Mouse (Mus musculus) kidney, adult 2 months (tissue): Measurements from ENCODE around the gene Chaf1a. TPM values are rescaled to one million over a fixed set of nuclear protein-coding genes. Genes with fewer than 3 reads are reported as not detected.

Source experiments
- DNase-seq: peaks from one replicate; pipeline ENCODE4 v3.0.0; 2021
- H3K27ac ChIP-seq: fragments of 200-500 bp; 2 replicates; pipeline ENCODE4 v1.5.1; 2012; ENCODE audit warnings: low read depth, low read length, control low read depth, inconsistent platforms; ENCODE audit not compliant: insufficient read depth
- H3K27me3 ChIP-seq: fragments of 200-500 bp; replicated peaks from 2 replicates; pipeline ENCODE4 v1.6.1; 2012; ENCODE audit warnings: mild to moderate bottlenecking, moderate library complexity, low read length, inconsistent platforms; ENCODE audit not compliant: control insufficient read depth, insufficient read depth
- H3K36me3 ChIP-seq: fragments of 200-500 bp; 2 replicates; pipeline ENCODE4 v1.6.1; 2012; ENCODE audit warnings: mild to moderate bottlenecking, moderate library complexity, low read length, inconsistent platforms; ENCODE audit not compliant: control insufficient read depth, insufficient read depth
- H3K4me1 ChIP-seq: fragments of 200-500 bp; 2 replicates; pipeline ENCODE4 v1.6.1; 2011; ENCODE audit warnings: low read length; ENCODE audit not compliant: control insufficient read depth, insufficient read depth
- H3K4me3 ChIP-seq: fragments of 200-500 bp; 2 replicates; pipeline ENCODE4 v1.5.1; 2011; ENCODE audit warnings: mild to moderate bottlenecking, low read depth, low read length, control low read depth; ENCODE audit not compliant: insufficient read depth
- CTCF ChIP-seq: fragments of 200-500 bp; conservative IDR thresholded peaks from 2 replicates; pipeline ENCODE4 v1.5.1; 2011; ENCODE audit warnings: low read depth, mild to moderate bottlenecking, control low read depth, low read length, moderate library complexity, mixed read lengths; ENCODE audit not compliant: insufficient read depth, insufficient read length
- POLR2A ChIP-seq: fragments of 200-500 bp; IDR thresholded peaks from one replicate; pipeline ENCODE4 v1.6.1; 2011; ENCODE audit warnings: low read depth, low read length, control low read depth
- WGBS: fragments of 180-500 bp; shearing (Covaris S2); methylation state at CpG from one replicate; pipeline ENCODE4 v1.1.7; 2018; 5-methylcytosine and 5-hydroxymethylcytosine counted together
- polyA plus RNA-seq: library from polyadenylated mRNA; depleted of rRNA; stranded (reverse); fragments of >200 nt; gene quantifications from 2 replicates; pipeline ENCODE4 v1.2.3, GENCODE M21; 2012

The Chaf1a gene
- polyA plus RNA-seq, 1 experiment = 1.2 TPM

- TF ChIP-seq CTCF (no peak), POLR2A (peak; percentile 76)
- peak; percentile 100 for DNase-seq
- WGBS = under 1% methylated on average over 61 of the region's 61 CpGs
- H3K27me3 ChIP-seq = no peaks in the 10 kb centered on the region
- H3K36me3 ChIP-seq = no peaks in the 10 kb centered on the region
- peak within 1 kb of the TSS; percentile 65 for H3K27ac ChIP-seq
- H3K4me3 ChIP-seq = peak within 1 kb of the TSS; percentile 96
- H3K4me1 ChIP-seq = peaks cover 18% of the 10 kb centered on the region
These were observed 38.9 kb downstream of the Chaf1a start, which contains the start of gene Hdgfl2 for GRCm38 (mm10) chr17:56078880-56079795. Gene Hdgfl2 (plus strand): TSS chr17:56079634.

- TF ChIP-seq POLR2A = no peak
- TF ChIP-seq CTCF = no peak
- no peaks in the 10 kb centered on the region for H3K36me3 ChIP-seq
- WGBS = 2% methylated on average over 11 of the region's 11 CpGs
- H3K27ac ChIP-seq = no peak overlapping the region
- no peaks in the 10 kb centered on the region for H3K27me3 ChIP-seq
- H3K4me1 ChIP-seq = peaks cover 15% of the 10 kb centered on the region
- peak overlapping the region; percentile 96 for H3K4me3 ChIP-seq
- no peak for DNase-seq
These were observed 39.7 kb downstream of the Chaf1a start for GRCm38 (mm10) chr17:56079921-56080320.

GRCm38 (mm10) chr17:56080781-56081585, 40.7 kb downstream of the Chaf1a start:
- Histone ChIP-seq H3K4me3 (no peak overlapping the region), H3K27ac (no peak overlapping the region), H3K27me3 (no peaks in the 10 kb centered on the region), H3K4me1 (peaks cover 15% of the 10 kb centered on the region), H3K36me3 (no peaks in the 10 kb centered on the region)
- 10% methylated on average over 8 of the region's 8 CpGs for WGBS
- TF ChIP-seq CTCF = no peak
- TF ChIP-seq POLR2A = no peak
- peak; percentile 34 for DNase-seq

GRCm38 (mm10) chr17:56092312-56092711, 52.1 kb downstream of the Chaf1a start:
- peaks cover 3% of the 10 kb centered on the region for H3K36me3 ChIP-seq
- no peak overlapping the region for H3K27ac ChIP-seq
- WGBS = 85% methylated on average over 1 of the region's 1 CpGs
- H3K27me3 ChIP-seq = no peaks in the 10 kb centered on the region
- TF ChIP-seq CTCF (no peak), POLR2A (no peak)
- H3K4me3 ChIP-seq = no peak overlapping the region
- DNase-seq = no peak
- no peaks in the 10 kb centered on the region for H3K4me1 ChIP-seq

GRCm38 (mm10) chr17:56092794-56093193, 52.6 kb downstream of the Chaf1a start:
- DNase-seq = peak; percentile 45
- Histone ChIP-seq H3K27ac (no peak overlapping the region), H3K4me1 (no peaks in the 10 kb centered on the region), H3K36me3 (peaks cover 3% of the 10 kb centered on the region), H3K27me3 (no peaks in the 10 kb centered on the region), H3K4me3 (no peak overlapping the region)
- 94% methylated on average over 1 of the region's 1 CpGs for WGBS
- no peak for TF ChIP-seq CTCF
- TF ChIP-seq POLR2A = no peak

GRCm38 (mm10) chr17:56096883-56097282, 56.6 kb downstream of the Chaf1a start:
- Histone ChIP-seq H3K4me3 (no peak overlapping the region), H3K36me3 (peaks cover 3% of the 10 kb centered on the region), H3K27me3 (no peaks in the 10 kb centered on the region), H3K4me1 (no peaks in the 10 kb centered on the region), H3K27ac (no peak overlapping the region)
- DNase-seq = no peak
- 92% methylated on average over 12 of the region's 12 CpGs for WGBS
- TF ChIP-seq CTCF = no peak
- TF ChIP-seq POLR2A = no peak

- no peaks in the 10 kb centered on the region for H3K4me1 ChIP-seq
- H3K4me3 ChIP-seq = no peak overlapping the region
- TF ChIP-seq CTCF (no peak), POLR2A (no peak)
- H3K27me3 ChIP-seq = no peaks in the 10 kb centered on the region
- WGBS = 91% methylated on average over 8 of the region's 8 CpGs
- H3K27ac ChIP-seq = no peak overlapping the region
- peaks cover 3% of the 10 kb centered on the region for H3K36me3 ChIP-seq
- no peak for DNase-seq
These were observed 57.9 kb downstream of the Chaf1a start for GRCm38 (mm10) chr17:56098180-56098579.
